Comparison of ENCODE assay signal across 35 mouse cellular contexts in genomic region chr2:130009371-130009770, GRCm38 (mm10). TPM values are rescaled to one million over a fixed set of nuclear protein-coding genes. Genes with fewer than 3 reads are reported as not detected.
"Had no signal": no experiment of that assay in that cellular context is flagged by ENCODE, and none has a peak within 500 bp of the region (broad histone marks: within the 10 kb centered on the region; RNA-seq: fewer than 3 reads in every experiment).

No protein-coding gene starts in this region.

- DNase-seq: left cerebral cortex, postnatal 4 days; liver; liver, embryonic 13.5 days; liver, postnatal 0 days; lung, adult 18-20 months; lung, adult 2 months; lung, embryonic 14.5 days; lung, postnatal 10 days; lung, postnatal 14 days; lung, postnatal 36 days; lung, postnatal 4 days; midbrain, embryonic 14.5 days had no signal

- H3K4me2 ChIP-seq: limb, embryonic 12.5 days; limb, embryonic 13.5 days; liver, embryonic 11.5 days; liver, embryonic 12.5 days; liver, embryonic 13.5 days; liver, embryonic 15.5 days; lung, embryonic 14.5 days; lung, embryonic 15.5 days; midbrain, embryonic 11.5 days; midbrain, embryonic 12.5 days; midbrain, embryonic 13.5 days; midbrain, embryonic 15.5 days had no signal

- H3K4me3 ChIP-seq: left cerebral cortex, adult 2 months; limb, embryonic 12.5 days; limb, embryonic 13.5 days; liver, embryonic 12.5 days; liver, embryonic 13.5 days; liver, embryonic 15.5 days; lung, embryonic 15.5 days; megakaryocyte, embryonic 14.5 days; midbrain, embryonic 10.5 days; midbrain, embryonic 12.5 days; midbrain, embryonic 13.5 days; midbrain, embryonic 15.5 days; myocyte had no signal

- H3K9ac ChIP-seq: limb, embryonic 12.5 days; limb, embryonic 13.5 days; liver, embryonic 12.5 days; liver, embryonic 13.5 days; liver, embryonic 14.5 days; liver, embryonic 15.5 days; liver, postnatal 0 days; lung, embryonic 14.5 days; lung, embryonic 15.5 days; midbrain, embryonic 12.5 days; midbrain, embryonic 13.5 days; midbrain, embryonic 15.5 days had no signal

- H3K9me3 ChIP-seq: limb, embryonic 12.5 days; limb, embryonic 13.5 days; liver, embryonic 12.5 days; liver, embryonic 13.5 days; liver, embryonic 15.5 days; lung, embryonic 15.5 days; megakaryocyte, embryonic 14.5 days; midbrain, embryonic 10.5 days; midbrain, embryonic 12.5 days; midbrain, embryonic 13.5 days; midbrain, embryonic 15.5 days had no signal

- ATAC-seq: liver, embryonic 12.5 days; liver, postnatal 0 days; lung, postnatal 0 days; midbrain, embryonic 13.5 days; midbrain, embryonic 15.5 days; midbrain, embryonic 16.5 days had no signal

- H3K27me3 ChIP-seq: limb, embryonic 12.5 days; limb, embryonic 13.5 days; liver, embryonic 12.5 days; liver, embryonic 13.5 days; liver, embryonic 15.5 days; lung, embryonic 15.5 days; midbrain, embryonic 12.5 days; midbrain, embryonic 13.5 days; midbrain, embryonic 15.5 days had no signal

- H3K36me3 ChIP-seq: limb, embryonic 12.5 days; limb, embryonic 13.5 days; liver, embryonic 12.5 days; liver, embryonic 13.5 days; liver, embryonic 15.5 days; lung, embryonic 15.5 days; midbrain, embryonic 10.5 days; midbrain, embryonic 12.5 days; midbrain, embryonic 13.5 days; midbrain, embryonic 15.5 days had no signal

- H3K4me1 ChIP-seq: limb, embryonic 12.5 days; limb, embryonic 13.5 days; liver, embryonic 12.5 days; liver, embryonic 13.5 days; liver, embryonic 15.5 days; lung, embryonic 15.5 days; midbrain, embryonic 10.5 days; midbrain, embryonic 12.5 days; midbrain, embryonic 13.5 days; midbrain, embryonic 15.5 days had no signal

- H3K27ac ChIP-seq: left cerebral cortex, adult 2 months; limb, embryonic 12.5 days; limb, embryonic 13.5 days; liver, embryonic 12.5 days; liver, embryonic 13.5 days; liver, embryonic 14.5 days; liver, embryonic 15.5 days; lung, embryonic 15.5 days; macrophage; midbrain, embryonic 10.5 days; midbrain, embryonic 12.5 days; midbrain, embryonic 13.5 days; midbrain, embryonic 15.5 days had no signal

RNA-seq across cellular contexts. Expression of gene Tgm3, which starts 2.8 kb away (rescaled TPM):
- total RNA-seq: liver, adult 2 months; megakaryocyte-erythroid progenitor cell, adult 5-6 weeks had no signal
- polyA plus RNA-seq: limb, embryonic 12.5 days; liver, embryonic 11.5 days; liver, embryonic 12.5 days; liver, embryonic 13.5 days; liver, embryonic 15.5 days; liver, embryonic 16.5 days; liver, postnatal 0 days; lung, embryonic 15.5 days; lung, embryonic 16.5 days; lung, postnatal 0 days; macrophage; midbrain, embryonic 10.5 days; midbrain, embryonic 11.5 days; midbrain, embryonic 13.5 days; midbrain, embryonic 14.5 days; midbrain, embryonic 16.5 days; myocyte; neural tube, embryonic 11.5 days had no signal
